Mouse (Mus musculus) ES-CJ7 (cell line): ENCODE measurements around the gene Serpinb6b.

Experiments
- DNase-seq: peaks from one replicate; pipeline ENCODE4 v3.0.0; 2011; ENCODE audit warnings: low read depth, low spot score

Gene Serpinb6b

DNA sequence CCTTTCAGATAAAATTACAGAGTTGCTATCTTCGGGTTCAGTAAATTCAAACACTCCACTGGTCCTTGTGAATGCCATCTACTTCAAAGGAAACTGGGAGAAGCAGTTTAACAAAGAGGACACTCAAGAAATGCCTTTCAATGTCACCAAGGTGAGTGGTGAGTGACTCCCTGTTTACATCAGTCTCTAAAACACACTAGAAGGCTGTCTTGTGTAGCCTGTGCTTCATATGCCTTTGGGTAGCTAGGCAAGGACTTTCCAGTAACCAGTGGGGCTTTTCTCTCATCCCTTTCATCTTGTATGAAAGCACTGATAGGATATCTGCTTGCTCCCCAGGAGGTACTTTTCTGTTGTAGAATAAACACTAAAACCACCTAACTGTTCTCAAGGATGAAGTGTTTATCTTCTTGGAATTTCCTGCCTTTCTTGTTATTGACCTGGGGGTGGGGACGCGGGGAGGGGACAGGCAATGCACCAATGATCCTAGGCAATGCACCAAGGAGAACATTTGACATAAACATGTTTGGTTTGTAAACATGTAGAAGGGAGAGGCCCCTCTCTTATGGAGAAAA lies 10.0 kb downstream of the Serpinb6b start:
- DNase-seq: no peak

DNA sequence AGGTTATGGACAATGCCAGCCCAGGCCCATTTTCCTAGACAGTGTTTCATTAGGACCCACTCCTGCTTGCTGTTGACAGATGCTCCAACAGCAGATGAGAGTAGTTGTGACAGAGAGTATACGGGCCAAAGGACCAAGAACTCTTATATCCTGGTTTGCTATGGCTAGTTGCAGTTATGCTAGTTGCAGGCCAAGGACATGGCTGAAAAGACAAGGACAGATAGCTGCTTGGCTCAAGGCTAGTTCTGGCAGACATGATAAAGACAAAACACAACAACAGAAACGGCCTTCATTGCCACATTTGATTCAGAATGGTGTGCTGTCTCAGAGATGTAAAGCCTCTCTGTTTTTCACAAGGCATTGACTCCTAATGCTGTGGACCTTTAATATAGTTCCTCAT lies 10.7 kb downstream of the Serpinb6b start:
- DNase-seq: no peak

DNA sequence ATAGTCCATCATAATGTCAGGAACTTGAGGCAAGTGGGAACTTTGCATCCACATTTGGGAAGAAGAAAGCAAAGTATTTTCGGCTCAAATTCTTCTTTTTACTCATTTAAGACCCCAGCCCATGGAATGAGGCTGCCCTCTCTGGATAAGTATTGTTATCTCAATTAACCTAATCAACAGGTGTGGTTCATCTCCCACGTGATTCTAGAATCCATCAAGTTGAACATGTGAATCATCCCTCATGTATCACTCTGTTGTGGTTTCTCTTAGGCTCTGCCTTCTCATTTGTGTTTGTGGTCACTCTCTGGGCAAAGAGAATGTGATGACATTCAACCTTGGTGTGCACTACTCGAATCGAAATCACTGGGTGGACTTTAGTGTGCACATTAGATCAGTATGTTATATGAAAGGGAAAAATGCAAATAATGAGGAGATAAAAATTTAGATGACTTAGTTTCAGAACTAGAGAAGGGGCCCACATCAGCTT lies 17.6 kb downstream of the Serpinb6b start:
- no peak for DNase-seq

DNA sequence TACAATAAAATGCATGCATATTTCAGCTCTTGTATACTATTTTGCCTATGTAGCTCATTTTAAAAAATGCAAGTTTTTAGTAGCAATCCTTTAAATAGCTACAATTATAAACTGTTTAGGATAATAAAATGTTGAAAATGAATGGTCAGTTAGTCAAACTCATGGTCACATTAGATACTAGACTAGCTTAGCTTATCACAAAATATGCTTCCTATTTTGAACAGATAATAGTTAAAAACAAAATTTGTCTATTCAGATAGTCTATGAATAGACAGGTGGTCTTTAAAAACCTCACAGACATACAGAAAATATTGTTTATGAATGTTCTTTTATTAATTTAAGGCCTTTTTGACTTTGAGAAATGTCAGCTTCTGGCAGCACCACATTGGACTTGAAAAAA lies 21.2 kb downstream of the Serpinb6b start:
- DNase-seq: no peak

DNA sequence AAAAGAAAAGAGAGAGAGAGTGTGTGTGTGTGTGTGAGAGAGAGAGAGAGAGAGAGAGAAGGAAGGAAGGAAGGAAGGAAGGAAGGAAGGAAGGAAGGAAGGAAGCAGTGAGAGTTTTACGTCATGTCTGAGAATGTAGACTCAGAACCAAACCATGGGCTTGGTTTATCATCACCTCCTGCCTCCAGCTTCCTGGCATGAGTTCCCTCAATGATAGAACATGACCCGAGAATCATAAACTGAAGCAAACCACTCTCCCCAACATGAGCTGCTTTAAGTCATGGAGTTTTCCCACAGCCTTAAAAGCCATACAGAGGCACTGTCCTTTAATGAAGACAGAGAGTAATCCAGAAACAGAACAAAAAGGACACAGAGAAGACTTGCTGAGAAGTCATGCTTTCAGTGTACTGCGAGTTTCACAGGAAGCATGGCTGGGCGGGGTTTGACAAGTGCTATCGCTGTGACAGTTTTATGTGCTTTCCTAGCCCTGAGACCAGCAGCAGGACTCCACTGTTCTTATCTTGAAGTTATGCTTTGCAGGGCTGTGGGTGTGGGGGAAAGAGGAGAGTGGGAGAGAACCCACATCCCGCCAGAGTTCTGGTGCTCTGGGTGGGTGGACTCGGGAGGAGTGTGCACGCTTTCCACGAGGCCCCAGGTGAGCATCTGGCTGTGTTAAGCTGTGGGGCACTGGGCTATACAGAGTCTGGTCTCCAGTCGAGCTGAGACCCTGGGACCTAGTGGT lies 28.3 kb downstream of the Serpinb6b start:
- DNase-seq: no peak

DNA sequence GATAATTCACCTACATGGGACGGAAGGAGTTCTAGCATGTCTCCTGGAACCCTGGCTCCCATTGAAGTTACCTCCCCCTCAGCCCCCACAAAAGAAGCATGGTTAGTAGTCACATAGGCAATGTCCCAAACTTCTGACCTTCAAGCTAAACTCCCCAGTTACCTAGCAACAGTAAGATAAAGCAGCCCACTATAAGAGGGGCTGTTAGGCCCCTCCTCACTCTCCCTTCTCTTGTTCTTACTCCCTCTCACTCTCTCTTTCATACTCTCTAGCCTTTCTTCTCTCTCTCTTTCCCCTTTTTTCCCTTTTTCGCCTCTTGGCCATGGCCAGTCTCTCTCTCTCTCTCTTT lies 28.9 kb downstream of the Serpinb6b start:
- DNase-seq: no peak

DNA sequence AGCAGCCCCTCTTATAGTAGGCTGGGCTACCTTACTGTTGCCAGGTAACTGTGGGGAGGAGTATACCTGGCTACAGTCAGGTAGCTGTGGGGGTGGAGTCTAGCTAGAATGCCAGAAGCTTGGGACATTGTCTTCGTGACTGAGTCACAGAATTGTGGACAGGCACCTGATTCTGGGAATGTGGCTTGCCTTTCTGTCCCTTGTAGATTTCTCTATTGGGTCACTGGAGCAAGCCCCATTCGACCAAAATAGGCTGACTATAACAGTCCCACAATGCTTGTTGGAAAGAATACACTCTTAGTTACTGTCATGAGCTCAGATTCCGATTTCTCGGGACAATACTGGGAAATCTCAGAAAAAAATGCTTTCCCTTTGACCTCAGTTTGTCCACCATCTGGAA lies 30.0 kb downstream of the Serpinb6b start:
- no peak for DNase-seq

DNA sequence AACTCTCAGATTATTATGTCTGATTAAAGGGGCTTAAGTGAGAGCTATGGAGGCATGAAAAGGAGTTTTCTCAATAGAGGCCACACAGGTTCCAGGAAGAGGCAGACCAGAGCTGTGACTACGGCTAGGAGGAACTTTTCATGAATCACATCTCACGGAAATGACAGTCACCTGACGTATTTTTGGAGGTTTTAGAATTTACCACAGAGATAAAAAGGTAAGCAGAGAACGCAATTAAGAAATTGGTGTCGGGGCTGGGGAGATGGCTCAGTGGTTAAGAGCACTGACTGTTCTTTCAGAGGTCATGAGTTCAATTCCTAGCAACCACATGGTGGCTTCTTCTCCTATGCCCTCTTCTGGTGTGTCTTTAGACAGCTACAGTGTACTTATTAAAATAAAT lies 36.3 kb downstream of the Serpinb6b start:
- DNase-seq: no peak

DNA sequence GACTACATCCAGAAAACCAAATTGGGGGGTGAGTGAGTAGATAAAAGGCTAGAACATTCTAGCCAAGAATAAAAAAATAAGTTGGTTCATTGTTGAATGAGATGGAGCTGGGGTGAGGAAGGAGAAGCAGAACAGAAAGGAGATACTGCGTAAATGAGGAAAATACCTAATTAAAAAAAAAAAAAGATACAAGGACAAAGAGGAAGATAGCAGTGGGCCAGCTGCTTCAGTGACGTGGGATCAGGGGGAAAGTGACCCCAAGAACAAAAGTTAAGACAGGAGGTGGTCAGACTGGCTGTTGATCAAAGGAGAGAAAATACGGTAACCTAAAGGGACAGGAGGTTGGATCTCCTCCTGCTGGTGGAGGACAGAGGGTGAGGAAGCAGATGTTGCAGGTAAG lies 37.9 kb downstream of the Serpinb6b start, which contains the start of gene Serpinb9:
Gene Serpinb9 (plus strand): TSS at position 301 of the 400 bp plus-strand sequence.
- no peak for DNase-seq

DNA sequence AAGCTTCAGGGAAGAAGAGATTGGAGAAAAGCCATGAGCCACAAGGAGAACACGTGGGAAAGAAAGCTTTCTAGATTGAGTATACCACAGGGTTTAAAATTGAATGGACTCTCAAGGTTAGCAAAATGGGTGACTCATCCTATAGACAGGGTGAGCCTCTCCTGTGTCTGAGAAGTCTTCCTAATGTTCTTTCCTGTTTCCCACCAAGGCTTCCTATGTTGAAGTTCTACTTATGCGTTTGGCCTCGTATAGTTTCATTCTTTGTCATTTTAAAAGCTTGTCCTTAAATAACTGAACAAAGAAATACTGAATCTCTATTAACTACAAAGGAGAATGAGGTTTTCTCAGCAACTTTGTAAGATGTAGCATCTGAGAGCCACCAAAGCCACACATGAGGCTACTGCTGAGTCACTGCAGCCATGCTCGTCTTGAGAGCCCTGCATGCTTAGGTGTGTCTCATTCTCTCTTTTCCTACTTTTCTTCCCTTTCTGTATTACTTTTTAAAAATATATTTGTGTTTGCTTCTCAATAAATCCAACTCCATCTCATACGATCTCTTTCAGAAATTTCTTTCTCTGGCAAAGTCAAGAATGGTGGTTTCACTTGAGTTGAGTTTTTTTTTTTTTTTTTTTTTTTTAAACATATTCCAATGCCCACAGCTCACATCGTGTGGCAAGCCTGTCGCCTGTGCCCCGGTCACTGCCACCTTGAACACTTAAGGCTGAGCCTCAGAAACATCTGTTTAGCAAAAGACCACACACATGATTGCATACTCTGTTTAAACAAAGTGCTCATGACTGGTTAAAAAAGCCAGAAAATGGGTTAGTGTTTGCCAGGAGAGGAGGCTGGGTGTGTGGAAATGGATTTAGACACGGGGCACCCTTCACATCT lies 38.8 kb downstream of the Serpinb6b start:
- DNase-seq: no peak

DNA sequence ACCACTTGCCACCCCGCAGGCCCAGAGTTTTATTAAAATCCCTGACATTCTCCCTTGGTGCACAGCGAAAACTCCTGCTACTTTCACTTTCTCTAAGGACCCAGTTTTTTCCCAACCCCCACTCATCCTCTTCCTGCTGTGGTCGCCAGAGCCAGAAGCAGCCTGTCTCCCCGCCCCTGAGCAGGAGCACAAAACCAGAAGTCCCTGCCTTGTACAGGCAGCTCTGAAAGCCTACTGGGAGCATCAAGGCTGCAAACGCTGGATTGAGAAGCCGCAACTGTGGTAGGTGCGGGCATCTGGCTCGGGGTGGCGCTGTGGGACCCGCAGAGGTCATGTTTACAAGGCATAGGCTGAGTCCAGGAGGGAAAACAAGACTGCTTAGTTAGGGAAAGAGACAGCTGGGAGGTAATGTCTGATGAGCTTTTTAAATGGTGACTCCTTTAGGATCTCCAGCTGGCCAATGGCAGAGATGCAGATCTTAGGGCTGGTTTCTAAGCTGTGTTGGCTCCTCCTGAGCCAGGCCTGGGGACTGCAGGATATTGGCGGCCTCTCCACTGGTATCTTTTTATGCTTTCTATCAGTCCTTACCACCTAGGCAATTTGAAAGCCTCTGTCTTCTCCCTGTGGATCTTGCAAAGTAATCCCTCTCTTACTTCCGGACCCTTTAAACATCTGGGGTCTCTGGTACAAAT lies 39.6 kb downstream of the Serpinb6b start:
- peak; percentile 90 for DNase-seq

DNA sequence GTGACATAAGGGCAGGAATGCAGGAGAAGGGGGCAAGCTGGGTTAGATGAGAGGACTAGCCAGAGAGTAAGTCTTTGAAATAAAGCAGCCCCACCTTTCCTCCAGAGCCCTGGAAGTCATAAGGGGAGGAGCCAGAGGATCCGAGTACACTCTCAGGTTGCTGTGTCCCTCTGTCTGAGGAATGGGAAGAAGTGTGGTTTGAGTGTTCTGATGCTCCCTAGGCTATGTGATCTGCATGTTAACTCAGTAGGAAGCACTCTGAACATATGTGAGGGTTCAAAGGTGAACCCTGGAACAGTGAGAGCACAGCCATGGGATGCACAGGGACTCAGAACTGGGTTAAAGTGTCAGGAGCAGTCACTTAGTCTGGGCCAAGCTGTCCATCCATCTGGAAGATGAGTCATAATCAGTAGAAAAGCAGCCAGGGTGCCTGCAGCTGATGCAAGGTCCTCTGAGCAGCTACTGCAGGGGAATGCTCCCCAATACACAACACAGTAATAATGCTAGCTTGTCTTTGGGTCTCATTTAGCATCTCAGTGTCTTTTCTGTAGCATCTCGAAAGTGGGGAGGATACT lies 40.6 kb downstream of the Serpinb6b start:
- no peak for DNase-seq

DNA sequence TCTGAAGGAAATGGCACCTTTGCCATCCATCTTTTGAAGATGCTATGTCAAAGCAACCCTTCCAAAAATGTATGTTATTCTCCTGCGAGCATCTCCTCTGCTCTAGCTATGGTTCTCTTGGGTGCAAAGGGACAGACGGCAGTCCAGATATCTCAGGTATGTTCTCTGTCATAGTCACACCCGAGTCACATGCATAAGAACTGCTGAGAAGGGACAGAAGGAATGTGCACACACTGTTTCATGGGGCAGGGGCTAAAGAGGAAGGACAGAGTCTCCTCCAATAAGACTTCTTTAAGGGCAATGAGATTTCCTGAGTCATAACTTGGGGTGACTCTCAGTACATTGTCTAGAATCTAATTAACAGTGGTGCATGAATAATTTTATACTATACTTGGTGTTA lies 41.5 kb downstream of the Serpinb6b start:
- DNase-seq: no peak

DNA sequence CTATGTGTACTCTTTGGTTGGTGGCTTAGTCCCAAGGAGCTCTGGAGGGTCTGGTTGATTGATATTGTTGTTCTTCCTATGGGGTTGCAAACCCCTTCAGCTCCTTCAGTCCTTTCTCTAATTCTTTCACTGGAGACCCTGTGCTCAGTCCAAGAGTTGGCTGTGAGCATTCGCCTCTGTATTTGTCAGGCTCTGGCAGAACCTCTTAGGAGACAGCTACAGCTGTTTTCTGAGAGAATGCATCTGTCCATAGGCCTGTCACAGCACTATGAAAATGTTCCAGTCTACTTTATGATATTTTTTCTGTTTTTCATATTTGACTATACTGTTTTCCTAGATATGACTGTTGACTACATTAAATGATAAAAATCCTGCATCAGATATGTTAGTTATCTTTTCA lies 47.4 kb downstream of the Serpinb6b start:
- DNase-seq: no peak

DNA sequence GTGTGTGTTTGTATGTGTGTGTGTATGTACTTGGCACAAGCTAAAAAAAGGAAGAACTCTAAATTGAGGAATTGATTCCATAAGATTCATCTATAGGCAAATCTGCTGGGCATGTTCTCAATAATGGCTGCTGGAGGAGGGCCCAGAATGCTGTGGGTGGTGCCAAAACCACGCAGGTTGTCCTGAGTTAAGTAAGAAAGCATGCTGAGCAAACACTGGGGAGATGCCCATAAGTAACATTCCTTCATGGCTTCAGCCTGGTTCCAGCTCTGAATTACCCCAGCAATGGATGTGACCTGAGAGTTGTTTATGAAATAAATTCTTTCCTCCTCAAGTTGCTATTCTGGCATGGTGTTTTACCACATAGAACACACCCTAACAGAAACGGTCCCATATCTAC lies 48.3 kb downstream of the Serpinb6b start:
- no peak for DNase-seq

DNA sequence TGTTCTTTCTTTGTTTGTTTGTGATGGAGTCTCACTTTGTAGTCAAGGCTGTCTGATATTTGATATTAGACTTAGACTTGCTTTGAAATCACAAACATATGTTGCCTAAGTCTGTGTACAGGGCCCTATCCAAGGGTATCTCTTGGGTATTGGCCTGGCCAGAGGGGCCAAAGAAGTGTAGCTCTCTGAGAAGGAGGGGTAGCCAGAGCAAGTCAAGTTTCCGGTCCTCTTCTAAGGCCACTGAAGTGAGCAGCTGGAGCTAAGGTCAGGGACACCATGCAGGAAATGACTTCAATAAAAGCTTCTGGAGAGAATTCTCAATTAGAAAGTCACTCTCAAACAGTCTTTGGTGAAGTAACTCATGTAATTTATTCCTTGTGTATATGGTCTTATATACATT lies 57.4 kb downstream of the Serpinb6b start:
- no peak for DNase-seq

DNA sequence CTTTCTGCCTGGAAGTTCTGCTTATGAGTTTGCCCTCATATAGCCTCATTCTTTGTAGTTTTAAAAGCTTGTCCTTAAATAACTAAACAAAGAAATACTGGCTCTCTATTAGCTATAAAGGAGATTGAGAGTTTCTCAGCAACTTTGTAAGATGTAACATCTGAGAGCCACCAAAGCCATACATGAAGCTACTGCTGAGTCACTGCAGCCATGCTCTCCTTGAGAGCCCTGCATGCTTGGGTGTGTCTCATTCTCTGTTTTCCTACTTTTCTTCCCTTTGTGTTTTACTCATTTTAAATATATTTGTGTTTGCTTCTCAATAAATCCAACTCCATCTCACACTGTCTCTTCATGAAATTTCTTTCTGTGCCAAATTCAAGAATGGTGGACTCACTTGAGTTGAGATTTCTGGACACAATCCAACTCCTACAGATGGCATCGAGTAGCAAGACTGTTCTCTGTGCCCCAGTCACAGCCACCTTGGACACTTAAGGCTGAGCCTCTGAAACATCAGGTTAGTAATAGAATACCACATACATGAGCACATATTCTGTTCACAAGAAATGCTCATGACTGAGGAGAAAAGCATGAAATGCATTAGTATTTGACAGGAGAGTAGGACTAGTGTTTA lies 61.5 kb downstream of the Serpinb6b start:
- no peak for DNase-seq

DNA sequence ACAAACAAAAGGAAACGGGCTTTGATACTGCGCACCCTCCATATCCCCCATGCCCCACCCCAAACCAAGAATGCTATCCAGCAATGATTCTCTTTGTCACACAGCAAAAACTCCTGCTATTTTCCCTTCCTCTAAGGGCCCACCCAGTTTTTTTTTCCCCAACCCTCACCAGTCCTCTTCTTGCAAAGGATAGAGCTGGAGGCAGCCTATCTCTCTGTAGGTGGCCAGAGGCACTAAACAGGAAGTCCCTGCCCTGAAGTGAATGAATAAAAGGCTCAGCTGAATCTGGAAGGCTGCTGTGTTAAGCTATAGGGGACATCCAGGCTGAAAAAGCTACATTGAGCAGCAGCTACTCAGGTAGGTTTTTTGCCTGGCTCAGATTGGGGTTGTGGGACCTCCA lies 62.2 kb downstream of the Serpinb6b start, which contains the start of gene Serpinb9b:
Gene Serpinb9b (plus strand): TSS at position 173 of the 400 bp plus-strand sequence.
- peak; percentile 69 for DNase-seq

DNA sequence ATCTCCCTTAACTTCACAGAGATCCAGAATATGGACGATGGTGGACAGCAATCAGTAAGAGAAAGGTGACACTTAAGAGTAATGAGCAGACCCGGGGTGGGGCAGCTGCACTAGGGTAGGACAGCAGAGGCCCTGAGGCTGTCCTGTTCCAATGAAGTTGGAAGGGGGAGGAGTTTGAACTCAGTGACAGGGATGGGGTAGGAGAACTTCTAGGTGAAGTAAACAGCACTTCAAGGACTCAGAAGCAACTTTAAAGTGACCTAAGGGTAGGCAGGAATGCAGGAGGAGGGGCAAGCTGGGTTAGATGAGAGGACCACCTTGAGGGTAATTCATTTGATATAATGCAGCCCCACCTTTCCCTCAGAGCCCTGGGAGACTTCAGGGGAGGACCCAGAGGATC lies 63.1 kb downstream of the Serpinb6b start:
- peak; percentile 27 for DNase-seq

DNA sequence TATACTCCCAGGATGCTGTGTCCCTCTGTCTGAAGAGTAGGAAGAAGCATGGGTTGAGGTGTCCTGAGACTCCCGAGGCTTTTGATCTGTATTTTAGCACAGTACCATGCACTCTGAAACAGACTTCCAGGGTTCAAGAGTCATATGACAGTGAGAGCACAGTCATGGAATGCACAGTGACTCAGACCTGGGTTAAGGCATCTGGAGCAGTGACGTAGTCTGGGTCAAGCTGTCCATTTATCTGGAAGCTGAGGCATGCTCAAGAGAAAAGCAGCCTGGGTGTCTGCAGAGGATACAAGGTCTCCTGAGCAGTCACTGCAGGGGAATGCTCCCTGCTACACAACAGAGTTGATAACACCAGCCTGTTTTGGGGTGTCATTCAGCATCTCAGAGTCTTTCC lies 63.5 kb downstream of the Serpinb6b start:
- no peak for DNase-seq
